Mouse (Mus musculus) limb, embryonic 13.5 days (tissue): Measurements from ENCODE around the gene Sec31b. TPM values are rescaled to one million over a fixed set of nuclear protein-coding genes. Genes with fewer than 3 reads are reported as not detected.

ENCODE experiments used
- ATAC-seq: fragments of 200-750 bp; cut with Nextera tagmentation; 2 replicates; pipeline ENCODE4 v1.8.0; 2017; ENCODE audit warnings: low read depth, moderate number of reproducible peaks, moderate TSS enrichment; ENCODE audit not compliant: low FRiP score
- H3K27ac ChIP-seq: fragments of 300-500 bp; sonication (generic); 2 replicates; pipeline ENCODE4 v1.5.1; 2015; ENCODE audit warnings: inconsistent platforms, mild to moderate bottlenecking, moderate library complexity
- H3K27me3 ChIP-seq: fragments of 300-500 bp; sonication (generic); 2 replicates; pipeline ENCODE4 v1.6.1; 2015; ENCODE audit warnings: mild to moderate bottlenecking, inconsistent platforms
- H3K36me3 ChIP-seq: fragments of 300-500 bp; sonication (generic); 2 replicates; pipeline ENCODE4 v1.6.1; 2015; ENCODE audit warnings: inconsistent platforms, mild to moderate bottlenecking, moderate library complexity
- H3K4me1 ChIP-seq: fragments of 300-500 bp; sonication (generic); 2 replicates; pipeline ENCODE4 v1.6.1; 2015; ENCODE audit warnings: inconsistent platforms
- H3K4me2 ChIP-seq: fragments of 300-500 bp; sonication (generic); replicated peaks from 2 replicates; pipeline ENCODE4 v1.6.1; 2015; ENCODE audit warnings: inconsistent platforms, mild to moderate bottlenecking, moderate library complexity
- H3K4me3 ChIP-seq: fragments of 300-500 bp; sonication (generic); 2 replicates; pipeline ENCODE4 v1.5.1; 2015; ENCODE audit warnings: moderate library complexity, mild to moderate bottlenecking, inconsistent platforms
- H3K9ac ChIP-seq: fragments of 300-500 bp; sonication (generic); 2 replicates; pipeline ENCODE4 v1.6.1; 2015; ENCODE audit warnings: mild to moderate bottlenecking, inconsistent platforms
- H3K9me3 ChIP-seq: fragments of 300-500 bp; sonication (generic); 2 replicates; pipeline ENCODE4 v1.6.1; 2016; ENCODE audit warnings: inconsistent platforms
- WGBS: fragments of 180-500 bp; shearing (Covaris S2); methylation state at CpG from one replicate; pipeline ENCODE4 v1.1.7; 2015; 5-methylcytosine and 5-hydroxymethylcytosine counted together
- polyA plus RNA-seq: library from polyadenylated mRNA; unstranded; fragments of >200 nt; fragmentation: Nextera tagmentation; extraction: Ambion mirVana; gene quantifications from 2 replicates; pipeline ENCODE4 v1.2.1, GENCODE M21; 2015

Sec31b gene
- 0.34 and 0.41 TPM in 2 replicates for polyA plus RNA-seq

GRCm38 (mm10) chr19:44545321-44546041, at the start of gene Sec31b:
Sec31b (minus strand) TSS chr19:44545864.
- H3K9ac ChIP-seq: peak within 1 kb of the TSS; percentile 64
- H3K4me1 ChIP-seq: peaks cover 8% of the 10 kb centered on the region
- H3K36me3 ChIP-seq: peaks cover 28% of the 10 kb centered on the region
- peak within 1 kb of the TSS; percentile 84 for H3K4me2 ChIP-seq
- H3K9me3 ChIP-seq: peaks cover 10% of the 10 kb centered on the region; the same call in 1 of the 2 replicates
- H3K4me3 ChIP-seq: peak within 1 kb of the TSS; percentile 51
- H3K27me3 ChIP-seq: peaks cover 34% of the 10 kb centered on the region
- ATAC-seq: peak; percentile 48
- no peak within 1 kb of the TSS for H3K27ac ChIP-seq
- 1% methylated on average over 47 of the region's 47 CpGs for WGBS

GRCm38 (mm10) chr19:44594180-44594579, 48.5 kb upstream of the Sec31b start:
- Histone ChIP-seq H3K27me3 (peaks cover 22% of the 10 kb centered on the region), H3K4me2 (no peak overlapping the region), H3K9me3 (no peaks in the 10 kb centered on the region), H3K9ac (no peak overlapping the region), H3K27ac (no peak overlapping the region), H3K36me3 (no peaks in the 10 kb centered on the region), H3K4me1 (no peaks in the 10 kb centered on the region), H3K4me3 (no peak overlapping the region)
- no peak for ATAC-seq
- WGBS: 93% methylated on average over 14 of the region's 14 CpGs

DNA sequence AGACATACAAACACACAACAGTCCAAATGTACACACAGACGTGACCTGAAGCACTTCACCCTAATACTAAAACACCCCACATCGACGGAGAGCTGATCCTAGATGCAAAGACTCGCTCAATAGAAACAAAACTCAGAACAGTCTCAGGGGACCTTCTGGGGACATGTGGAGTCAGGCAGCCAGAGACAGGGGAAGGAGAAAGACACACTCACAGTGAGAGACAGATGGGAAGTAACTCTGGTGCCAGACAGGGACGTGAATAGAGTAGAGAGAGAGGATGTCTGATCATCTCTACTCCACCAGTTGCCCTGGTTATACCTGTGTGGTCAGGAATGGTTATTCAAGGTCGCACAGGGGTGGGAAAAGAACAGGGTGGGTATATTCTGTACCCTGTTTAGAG, 46.0 kb upstream of the Sec31b start:
- Histone ChIP-seq H3K36me3 (no peaks in the 10 kb centered on the region), H3K27ac (no peak overlapping the region), H3K9me3 (no peaks in the 10 kb centered on the region), H3K4me3 (no peak overlapping the region), H3K4me2 (no peak overlapping the region), H3K9ac (no peak overlapping the region), H3K27me3 (peaks cover 37% of the 10 kb centered on the region), H3K4me1 (no peaks in the 10 kb centered on the region)
- ATAC-seq: no peak
- WGBS: 77% methylated on average over 6 of the region's 6 CpGs

- H3K4me2 ChIP-seq: no peak overlapping the region
- ATAC-seq: no peak
- H3K27ac ChIP-seq: no peak overlapping the region
- no peaks in the 10 kb centered on the region for H3K36me3 ChIP-seq
- peaks cover 39% of the 10 kb centered on the region for H3K27me3 ChIP-seq
- 87% methylated on average over 18 of the region's 18 CpGs for WGBS
- no peak overlapping the region for H3K9ac ChIP-seq
- H3K4me3 ChIP-seq: no peak overlapping the region
- H3K4me1 ChIP-seq: no peaks in the 10 kb centered on the region
- H3K9me3 ChIP-seq: no peaks in the 10 kb centered on the region
These were observed 45.3 kb upstream of the Sec31b start for GRCm38 (mm10) chr19:44590992-44591391.

DNA sequence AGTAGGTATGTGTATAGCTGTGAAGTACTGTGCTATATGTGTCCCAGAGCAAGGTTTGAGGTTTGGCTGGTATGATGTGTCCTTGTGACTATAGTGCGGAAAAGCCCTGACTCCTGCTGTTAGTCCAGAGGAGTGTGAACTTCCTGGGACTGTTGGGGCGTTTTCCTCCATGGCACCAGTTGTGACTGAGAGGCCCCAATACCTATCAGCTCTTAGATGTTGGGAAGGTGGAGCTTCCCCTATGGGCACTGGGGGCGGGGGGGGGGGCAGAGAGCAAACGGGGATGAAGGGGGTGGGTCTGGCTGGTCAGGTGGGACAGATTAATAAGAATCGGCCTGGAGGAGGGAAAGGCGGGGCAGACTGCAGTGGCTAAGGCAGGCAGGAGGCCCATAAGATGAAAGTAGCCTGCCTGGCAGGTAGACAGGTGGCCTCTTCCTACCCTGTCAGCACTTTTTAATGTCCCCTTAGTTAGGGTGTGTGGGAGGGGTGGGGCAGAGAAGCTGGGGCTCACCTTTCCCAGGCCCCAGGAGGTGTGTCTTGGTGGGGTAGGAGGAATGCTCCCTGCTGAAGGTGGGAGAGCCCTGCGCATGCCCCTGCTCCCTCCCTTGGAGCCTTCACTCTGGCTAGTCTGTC, 44.0 kb upstream of the Sec31b start:
- ATAC-seq: no peak
- Histone ChIP-seq H3K4me1 (no peaks in the 10 kb centered on the region), H3K36me3 (no peaks in the 10 kb centered on the region), H3K9me3 (no peaks in the 10 kb centered on the region), H3K9ac (no peak overlapping the region), H3K4me3 (no peak overlapping the region), H3K27ac (no peak overlapping the region), H3K27me3 (peaks cover 52% of the 10 kb centered on the region), H3K4me2 (no peak overlapping the region)
- WGBS: 40% methylated on average over 7 of the region's 7 CpGs

DNA sequence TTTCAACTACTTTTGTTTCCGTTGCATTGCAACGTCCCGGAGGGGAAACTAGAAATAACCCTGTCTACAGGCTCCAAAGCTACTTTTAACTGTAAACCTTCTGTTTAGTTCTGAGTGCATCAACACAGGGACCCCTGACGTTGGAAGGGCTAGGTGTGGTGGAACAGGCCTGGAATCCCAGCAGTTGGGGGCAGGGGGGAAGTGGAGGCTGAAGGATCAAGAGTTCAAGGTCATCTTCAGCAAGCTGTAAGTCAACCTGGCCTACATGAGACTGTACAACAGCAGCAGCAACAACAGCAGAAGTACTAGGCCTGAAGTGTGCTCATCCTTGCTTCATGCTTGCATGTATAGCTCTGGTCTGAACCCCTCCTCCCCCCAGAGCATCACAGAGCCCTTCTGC, 42.4 kb upstream of the Sec31b start:
- Histone ChIP-seq H3K4me2 (no peak overlapping the region), H3K9ac (no peak overlapping the region), H3K36me3 (no peaks in the 10 kb centered on the region), H3K27ac (no peak overlapping the region), H3K4me3 (no peak overlapping the region), H3K27me3 (peaks cover 68% of the 10 kb centered on the region), H3K9me3 (no peaks in the 10 kb centered on the region), H3K4me1 (no peaks in the 10 kb centered on the region)
- ATAC-seq: no peak
- 31% methylated on average over 4 of the region's 4 CpGs for WGBS

- peaks cover 48% of the 10 kb centered on the region for H3K27me3 ChIP-seq
- H3K27ac ChIP-seq: no peak overlapping the region
- H3K4me3 ChIP-seq: no peak overlapping the region
- peak; percentile 83 for ATAC-seq
- H3K9me3 ChIP-seq: no peaks in the 10 kb centered on the region
- H3K4me2 ChIP-seq: no peak overlapping the region
- no peaks in the 10 kb centered on the region for H3K4me1 ChIP-seq
- WGBS: 34% methylated on average over 9 of the region's 9 CpGs
- H3K9ac ChIP-seq: 0 out of 2 replicates have a peak overlapping the region, but pooled peaks have one; percentile 25
- H3K36me3 ChIP-seq: no peaks in the 10 kb centered on the region; the same call in 1 of the 2 replicates
These were observed 37.1 kb upstream of the Sec31b start for GRCm38 (mm10) chr19:44582638-44583309.

GRCm38 (mm10) chr19:44582103-44582502, 36.4 kb upstream of the Sec31b start:
- 83% methylated on average over 10 of the region's 10 CpGs for WGBS
- no peak overlapping the region for H3K9ac ChIP-seq

DNA sequence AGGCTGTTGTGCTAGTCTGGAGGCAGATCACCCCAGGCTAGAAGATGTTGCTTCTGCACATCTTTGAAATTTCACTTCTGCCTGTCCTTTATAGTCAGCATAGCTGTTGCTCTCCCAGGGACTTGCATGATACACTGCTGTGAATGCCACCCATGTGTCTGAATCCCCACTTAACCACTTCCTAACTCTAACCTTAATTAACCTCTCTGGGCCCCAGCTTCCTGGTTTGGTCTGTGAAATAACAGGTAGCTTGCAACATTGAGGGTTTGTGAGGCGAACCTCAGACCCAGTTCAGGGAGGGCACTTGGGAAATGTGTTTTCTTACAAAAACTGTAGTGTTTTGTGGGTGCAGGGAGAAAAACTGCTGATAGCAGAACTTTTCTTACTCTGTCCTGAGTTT, 32.4 kb upstream of the Sec31b start:
- 0 out of 2 replicates have a peak, but pooled peaks cover 2% of the 10 kb centered on the region for H3K27me3 ChIP-seq
- ATAC-seq: no peak
- H3K36me3 ChIP-seq: peaks cover 30% of the 10 kb centered on the region
- H3K27ac ChIP-seq: no peak overlapping the region
- no peak overlapping the region for H3K9ac ChIP-seq
- no peak overlapping the region for H3K4me3 ChIP-seq
- H3K4me1 ChIP-seq: no peaks in the 10 kb centered on the region
- no peak overlapping the region for H3K4me2 ChIP-seq
- no peaks in the 10 kb centered on the region for H3K9me3 ChIP-seq
- 70% methylated on average over 1 of the region's 1 CpGs for WGBS

More at GRCm38 (mm10) chr19:44582103-44582502, 36.4 kb upstream of the Sec31b start:
- H3K27me3 ChIP-seq: peaks cover 42% of the 10 kb centered on the region
- H3K27ac ChIP-seq: no peak overlapping the region
- ATAC-seq: no peak
- H3K4me1 ChIP-seq: no peaks in the 10 kb centered on the region
- no peak overlapping the region for H3K4me3 ChIP-seq
- H3K4me2 ChIP-seq: no peak overlapping the region
- H3K36me3 ChIP-seq: peaks cover 4% of the 10 kb centered on the region; the same call in 1 of the 2 replicates
- H3K9me3 ChIP-seq: no peaks in the 10 kb centered on the region

DNA sequence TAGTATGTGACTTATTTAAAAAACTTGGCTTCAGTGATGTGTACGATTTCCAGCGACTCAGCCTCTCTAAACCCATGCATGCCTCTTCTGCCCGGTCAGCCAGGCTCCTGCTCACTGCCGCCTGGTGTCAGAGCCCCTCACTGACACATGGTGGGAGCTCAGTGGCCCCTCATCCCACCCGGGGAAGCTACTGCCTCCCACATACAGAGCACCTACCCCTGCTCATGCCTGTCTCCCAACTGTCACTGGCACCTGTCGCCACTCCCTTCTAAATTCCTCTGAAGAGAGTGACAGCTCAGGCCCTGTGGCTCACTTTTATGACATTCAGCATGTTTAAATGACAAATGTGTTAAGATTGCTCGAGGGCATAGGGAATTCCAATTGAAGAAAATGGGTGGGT, 30.6 kb upstream of the Sec31b start:
- H3K9ac ChIP-seq: no peak overlapping the region
- 72% methylated on average over 7 of the region's 7 CpGs for WGBS
- H3K4me1 ChIP-seq: no peaks in the 10 kb centered on the region
- H3K27ac ChIP-seq: no peak overlapping the region
- H3K36me3 ChIP-seq: peaks cover 48% of the 10 kb centered on the region
- no peak overlapping the region for H3K4me2 ChIP-seq
- H3K4me3 ChIP-seq: no peak overlapping the region
- peak; percentile 48; the same call in 1 of the 2 replicates for ATAC-seq
- H3K27me3 ChIP-seq: no peaks in the 10 kb centered on the region
- no peaks in the 10 kb centered on the region for H3K9me3 ChIP-seq

- H3K9me3 ChIP-seq: no peaks in the 10 kb centered on the region
- 90% methylated on average over 3 of the region's 3 CpGs for WGBS
- H3K36me3 ChIP-seq: peaks cover 78% of the 10 kb centered on the region
- H3K4me2 ChIP-seq: no peak overlapping the region
- H3K4me3 ChIP-seq: no peak overlapping the region
- peaks cover 25% of the 10 kb centered on the region for H3K4me1 ChIP-seq
- no peak overlapping the region for H3K9ac ChIP-seq
- no peak for ATAC-seq
- no peaks in the 10 kb centered on the region for H3K27me3 ChIP-seq
- H3K27ac ChIP-seq: no peak overlapping the region
These were observed 22.1 kb upstream of the Sec31b start for GRCm38 (mm10) chr19:44567763-44568162.

DNA sequence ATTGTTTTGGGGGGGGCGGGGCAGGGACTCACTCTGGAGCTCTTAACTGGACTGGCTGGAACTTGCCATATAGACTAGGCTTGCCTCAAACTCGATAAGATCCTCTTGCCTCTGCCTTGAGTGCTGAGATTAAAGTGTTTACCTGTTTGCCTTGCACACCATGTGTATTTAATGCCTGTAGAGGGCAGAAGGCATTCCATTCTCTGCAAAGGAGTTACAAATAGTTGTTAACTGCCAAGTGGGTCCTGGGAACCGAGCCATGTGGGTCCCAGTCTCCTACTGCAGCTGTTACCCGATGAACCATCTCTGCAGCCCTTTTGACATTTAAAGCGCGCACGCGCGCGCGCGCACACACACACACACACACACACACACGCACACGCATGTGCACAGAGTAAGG, 18.3 kb upstream of the Sec31b start:
- ATAC-seq: no peak
- H3K27ac ChIP-seq: no peak overlapping the region

More for the DNA sequence above, 18.3 kb upstream of the Sec31b start:
- Histone ChIP-seq H3K36me3 (peaks cover 41% of the 10 kb centered on the region), H3K4me3 (peak overlapping the region; percentile 77), H3K9me3 (no peaks in the 10 kb centered on the region), H3K9ac (no peak overlapping the region), H3K4me1 (peaks cover 25% of the 10 kb centered on the region), H3K27me3 (peaks cover 3% of the 10 kb centered on the region; the same call in 1 of the 2 replicates), H3K4me2 (peak overlapping the region; percentile 92)
- 88% methylated on average over 14 of the region's 14 CpGs for WGBS
